21 mouse cellular contexts compared by ENCODE assay signal in the genomic region with DNA sequence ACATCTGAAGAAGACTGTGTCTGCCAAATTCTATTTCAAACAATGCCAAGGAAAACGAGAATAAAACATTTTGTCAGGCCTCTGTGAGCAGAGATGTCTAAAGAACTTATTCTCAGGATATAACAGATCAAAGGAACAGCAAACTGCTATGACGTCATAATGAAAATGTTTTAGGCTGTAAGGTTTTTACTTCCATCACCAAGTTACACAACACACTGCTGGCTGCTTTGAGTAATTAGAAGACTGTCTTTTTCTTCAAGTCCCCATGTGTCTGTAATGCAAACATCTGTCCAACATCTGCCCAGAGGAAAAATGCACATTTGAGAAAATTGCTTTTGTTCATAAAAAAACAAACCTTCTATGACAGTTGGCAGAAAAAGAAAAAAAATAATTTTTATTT.
DNase-seq lines count a peak whose midpoint lies in the region; ATAC-seq and TF ChIP-seq lines count a peak whose summit lies in the region.
"Had no signal": no experiment of that assay in that cellular context is flagged by ENCODE, and none has a peak within 500 bp of the region (broad histone marks: within the 10 kb centered on the region; RNA-seq: fewer than 3 reads in every experiment).

No protein-coding gene starts in this region.

- TF ChIP-seq CTCF in brain, embryonic 14.5 days (IDR thresholded peaks at IDR 0.05; ENCODE audit: borderline replicate concordance, extremely low read depth, insufficient read depth, insufficient read length): no peak

- no peak overlapping the region for H3K4me3 ChIP-seq in forebrain, embryonic 14.5 days (ENCODE audit: low read depth, low read length)
- H3K4me3 ChIP-seq in forebrain, embryonic 13.5 days: no peak overlapping the region
- no peak overlapping the region for H3K4me3 ChIP-seq in limb, embryonic 14.5 days (replicated peaks; ENCODE audit: low read length)
- no peak overlapping the region for H3K4me3 ChIP-seq in limb, embryonic 10.5 days
- H3K4me3 ChIP-seq: embryonic facial prominence, embryonic 13.5 days; erythroblast, embryonic 14.5 days; forebrain, embryonic 10.5 days; forebrain, embryonic 12.5 days had no signal

- WGBS in forebrain, embryonic 14.5 days: 62% methylated on average over 2 of the region's 2 CpGs
- WGBS in forebrain, embryonic 13.5 days: 68% methylated on average over 2 of the region's 2 CpGs
- WGBS in limb, embryonic 14.5 days: 45% methylated on average over 2 of the region's 2 CpGs
- 70% methylated on average over 2 of the region's 2 CpGs for WGBS in limb, embryonic 10.5 days

- no peaks in the 10 kb centered on the region for H3K36me3 ChIP-seq in forebrain, embryonic 14.5 days (ENCODE audit: control insufficient read depth, insufficient read depth, low read length)
- no peaks in the 10 kb centered on the region for H3K36me3 ChIP-seq in forebrain, embryonic 13.5 days (ENCODE audit: poor library complexity, severe bottlenecking)
- no peaks in the 10 kb centered on the region for H3K36me3 ChIP-seq in limb, embryonic 14.5 days (ENCODE audit: control insufficient read depth, insufficient read depth, low read length)
- H3K36me3 ChIP-seq in limb, embryonic 10.5 days: no peaks in the 10 kb centered on the region
- H3K36me3 ChIP-seq: embryonic facial prominence, embryonic 13.5 days; forebrain, embryonic 10.5 days; forebrain, embryonic 12.5 days had no signal

- H3K4me2 ChIP-seq in forebrain, embryonic 14.5 days (ENCODE audit: low read length): no peak overlapping the region
- no peak overlapping the region for H3K4me2 ChIP-seq in forebrain, embryonic 13.5 days
- no peak overlapping the region for H3K4me2 ChIP-seq in limb, embryonic 14.5 days (replicated peaks; ENCODE audit: low read depth, low read length, severe bottlenecking)
- H3K4me2 ChIP-seq: embryonic facial prominence, embryonic 13.5 days; forebrain, embryonic 12.5 days had no signal

- no peaks in the 10 kb centered on the region for H3K27me3 ChIP-seq in forebrain, embryonic 14.5 days (replicated peaks; ENCODE audit: control insufficient read depth, insufficient read depth, low read length)
- H3K27me3 ChIP-seq in forebrain, embryonic 13.5 days: no peaks in the 10 kb centered on the region
- H3K27me3 ChIP-seq in limb, embryonic 14.5 days (ENCODE audit: control insufficient read depth, insufficient read depth, low read length): no peaks in the 10 kb centered on the region
- no peaks in the 10 kb centered on the region for H3K27me3 ChIP-seq in limb, embryonic 10.5 days (ENCODE audit: low read depth, poor library complexity, severe bottlenecking)
- H3K27me3 ChIP-seq: embryonic facial prominence, embryonic 13.5 days; forebrain, embryonic 12.5 days had no signal

- intact Hi-C loops in left cerebral cortex, postnatal 36 days (cut with DNase I): no loop called here

- H3K4me1 ChIP-seq in forebrain, embryonic 14.5 days (ENCODE audit: control insufficient read depth, insufficient read depth, low read length): no peaks in the 10 kb centered on the region
- no peaks in the 10 kb centered on the region for H3K4me1 ChIP-seq in forebrain, embryonic 13.5 days
- H3K4me1 ChIP-seq in limb, embryonic 14.5 days (ENCODE audit: control insufficient read depth, insufficient read depth, low read length): no peaks in the 10 kb centered on the region
- H3K4me1 ChIP-seq in limb, embryonic 10.5 days: no peaks in the 10 kb centered on the region
- H3K4me1 ChIP-seq: embryonic facial prominence, embryonic 13.5 days; forebrain, embryonic 10.5 days; forebrain, embryonic 12.5 days had no signal

- ATAC-seq in forebrain, embryonic 14.5 days: no peak
- no peak for ATAC-seq in forebrain, embryonic 13.5 days
- no peak for ATAC-seq in limb, embryonic 14.5 days (ENCODE audit: low FRiP score, low read depth)
- ATAC-seq: forebrain, embryonic 16.5 days had no signal

- TF ChIP-seq POLR2A in limb, embryonic 14.5 days (IDR thresholded peaks at IDR 0.05; ENCODE audit: borderline replicate concordance, extremely low read depth, insufficient read depth, insufficient read length): no peak
- TF ChIP-seq POLR2A in brain, embryonic 14.5 days (IDR thresholded peaks at IDR 0.05; ENCODE audit: borderline replicate concordance, extremely low read depth, insufficient read depth, insufficient read length, poor library complexity, severe bottlenecking): no peak

- no peaks in the 10 kb centered on the region for H3K9me3 ChIP-seq in forebrain, embryonic 14.5 days (replicated peaks; ENCODE audit: control insufficient read depth, low read length)
- no peaks in the 10 kb centered on the region for H3K9me3 ChIP-seq in forebrain, embryonic 13.5 days (replicated peaks)
- H3K9me3 ChIP-seq in limb, embryonic 14.5 days (ENCODE audit: control insufficient read depth, low read length): no peaks in the 10 kb centered on the region
- no peaks in the 10 kb centered on the region for H3K9me3 ChIP-seq in limb, embryonic 10.5 days (replicated peaks)
- H3K9me3 ChIP-seq: embryonic facial prominence, embryonic 13.5 days; forebrain, embryonic 10.5 days; forebrain, embryonic 12.5 days had no signal

- no peak overlapping the region for H3K9ac ChIP-seq in forebrain, embryonic 14.5 days (ENCODE audit: low read length)
- H3K9ac ChIP-seq in forebrain, embryonic 13.5 days: no peak overlapping the region
- no peak overlapping the region for H3K9ac ChIP-seq in limb, embryonic 14.5 days (ENCODE audit: low read depth, low read length, severe bottlenecking)
- H3K9ac ChIP-seq: embryonic facial prominence, embryonic 13.5 days; forebrain, embryonic 12.5 days had no signal

- H3K27ac ChIP-seq in forebrain, embryonic 14.5 days (ENCODE audit: low read depth, low read length): no peak overlapping the region
- H3K27ac ChIP-seq in forebrain, embryonic 13.5 days: no peak overlapping the region
- no peak overlapping the region for H3K27ac ChIP-seq in limb, embryonic 14.5 days (replicated peaks; ENCODE audit: low read depth, low read length)
- no peak overlapping the region for H3K27ac ChIP-seq in limb, embryonic 10.5 days
- H3K27ac ChIP-seq: embryonic facial prominence, embryonic 13.5 days; forebrain, embryonic 10.5 days; forebrain, embryonic 12.5 days had no signal

- DNase-seq in forebrain, embryonic 14.5 days (ENCODE audit: low spot score): peak; percentile 3
- peak; percentile 25 for DNase-seq in limb, embryonic 14.5 days (ENCODE audit: low spot score)
- DNase-seq in limb, embryonic 10.5 days (ENCODE audit: low spot score): no peak
- peak; percentile 3 for DNase-seq in brain, adult 2 months (ENCODE audit: low read depth, low spot score)
- DNase-seq in brain, embryonic 14.5 days (ENCODE audit: low read depth): peak; percentile 18
- no peak for DNase-seq in adrenal gland, adult (ENCODE audit: inconsistent age in 2 of 2, low spot score in 1 of 2)
- no peak for DNase-seq in left cerebral cortex, postnatal 36 days (ENCODE audit: low spot score in 2 of 2)
- DNase-seq: adrenal gland, adult 8-10 months; adrenal gland, postnatal 14 days; adrenal gland, postnatal 36 days; cerebellum, adult 11-12 months; cerebellum, adult 2 months; cerebellum, adult 9-10 months; cerebellum, postnatal 10 days; cerebellum, postnatal 25 days had no signal

Comparison
In these comparisons a context has a peak if more than half of its experiments do, and no peak if none do; other contexts are left out.
1. DNase-seq: peak in forebrain, embryonic 14.5 days (single experiment), limb, embryonic 14.5 days (single experiment), brain, adult 2 months (single experiment) and brain, embryonic 14.5 days (single experiment); none in limb, embryonic 10.5 days (single experiment), adrenal gland, adult (0 of 2) and left cerebral cortex, postnatal 36 days (0 of 2).